Mouse (Mus musculus): ENCODE data around the gene Dlx3. TPM values are rescaled to one million over a fixed set of nuclear protein-coding genes. Genes with fewer than 3 reads are reported as not detected.

Gene Dlx3
- polyA plus RNA-seq, 1 experiment from 2014 or later: 17.7 TPM

GRCm38 (mm10) chr11:95133321-95133720, 13.4 kb downstream of the Dlx3 start:
- peaks cover 25% of the 10 kb centered on the region for H3K27me3 ChIP-seq
- no peak overlapping the region for H3K4me3 ChIP-seq
- H3K9ac ChIP-seq: no peak overlapping the region
- peaks cover 12% of the 10 kb centered on the region; the same call in 1 of the 2 replicates for H3K4me1 ChIP-seq
- H3K4me2 ChIP-seq: no peak overlapping the region
- H3K36me3 ChIP-seq: no peaks in the 10 kb centered on the region
- no peak overlapping the region for H3K27ac ChIP-seq
- ATAC-seq (ENCODE audit: insufficient number of reproducible peaks, low FRiP score, low TSS enrichment, low read depth): no peak
- WGBS: 62% methylated on average over 6 of the region's 6 CpGs
- H3K9me3 ChIP-seq: no peaks in the 10 kb centered on the region

- WGBS: 17% methylated on average over 6 of the region's 6 CpGs
- Histone ChIP-seq H3K27ac (no peak overlapping the region), H3K4me3 (no peak overlapping the region), H3K4me1 (peaks cover 15% of the 10 kb centered on the region), H3K9me3 (no peaks in the 10 kb centered on the region), H3K9ac (no peak overlapping the region), H3K36me3 (no peaks in the 10 kb centered on the region), H3K4me2 (no peak overlapping the region), H3K27me3 (peaks cover 59% of the 10 kb centered on the region)
- no peak for ATAC-seq (ENCODE audit: insufficient number of reproducible peaks, low FRiP score, low TSS enrichment, low read depth)
These were observed 17.4 kb downstream of the Dlx3 start for GRCm38 (mm10) chr11:95137281-95137680.

GRCm38 (mm10) chr11:95139871-95140270, 20.0 kb downstream of the Dlx3 start:
- WGBS: 64% methylated on average over 5 of the region's 5 CpGs

GRCm38 (mm10) chr11:95142258-95142657, 22.3 kb downstream of the Dlx3 start:
- Histone ChIP-seq H3K4me3 (peak overlapping the region; percentile 18; the same call in 1 of the 2 replicates), H3K9me3 (no peaks in the 10 kb centered on the region), H3K9ac (no peak overlapping the region), H3K27ac (no peak overlapping the region), H3K4me2 (no peak overlapping the region), H3K36me3 (no peaks in the 10 kb centered on the region), H3K4me1 (peaks cover 42% of the 10 kb centered on the region), H3K27me3 (peaks cover 99% of the 10 kb centered on the region)
- ATAC-seq (ENCODE audit: insufficient number of reproducible peaks, low FRiP score, low TSS enrichment, low read depth): no peak
- 21% methylated on average over 10 of the region's 10 CpGs for WGBS

More at GRCm38 (mm10) chr11:95139871-95140270, 20.0 kb downstream of the Dlx3 start:
- H3K27ac ChIP-seq: no peak overlapping the region
- H3K4me3 ChIP-seq: no peak overlapping the region
- H3K4me1 ChIP-seq: peaks cover 28% of the 10 kb centered on the region
- peaks cover 85% of the 10 kb centered on the region for H3K27me3 ChIP-seq
- H3K36me3 ChIP-seq: no peaks in the 10 kb centered on the region
- H3K9ac ChIP-seq: no peak overlapping the region
- no peak for ATAC-seq (ENCODE audit: insufficient number of reproducible peaks, low FRiP score, low TSS enrichment, low read depth)
- H3K4me2 ChIP-seq: no peak overlapping the region
- no peaks in the 10 kb centered on the region for H3K9me3 ChIP-seq

GRCm38 (mm10) chr11:95142980-95143575, 23.2 kb downstream of the Dlx3 start:
- ATAC-seq (ENCODE audit: insufficient number of reproducible peaks, low FRiP score, low TSS enrichment, low read depth): no peak
- H3K9ac ChIP-seq: no peak overlapping the region
- H3K4me3 ChIP-seq: peak overlapping the region; percentile 18

GRCm38 (mm10) chr11:95143663-95144062, 23.7 kb downstream of the Dlx3 start:
- 28% methylated on average over 4 of the region's 4 CpGs for WGBS
- Histone ChIP-seq H3K9ac (no peak overlapping the region), H3K9me3 (no peaks in the 10 kb centered on the region), H3K36me3 (no peaks in the 10 kb centered on the region), H3K27me3 (peaks cover 99% of the 10 kb centered on the region), H3K4me1 (peaks cover 39% of the 10 kb centered on the region), H3K4me2 (no peak overlapping the region), H3K27ac (no peak overlapping the region), H3K4me3 (no peak overlapping the region)
- ATAC-seq (ENCODE audit: insufficient number of reproducible peaks, low FRiP score, low TSS enrichment, low read depth): no peak

More at GRCm38 (mm10) chr11:95142980-95143575, 23.2 kb downstream of the Dlx3 start:
- no peak overlapping the region for H3K27ac ChIP-seq
- H3K4me1 ChIP-seq: peaks cover 40% of the 10 kb centered on the region
- 3% methylated on average over 39 of the region's 39 CpGs for WGBS
- no peaks in the 10 kb centered on the region for H3K36me3 ChIP-seq
- H3K27me3 ChIP-seq: peaks cover 99% of the 10 kb centered on the region
- peak overlapping the region; percentile 42 for H3K4me2 ChIP-seq
- no peaks in the 10 kb centered on the region for H3K9me3 ChIP-seq

GRCm38 (mm10) chr11:95144091-95144945, 24.4 kb downstream of the Dlx3 start:
- H3K9ac ChIP-seq: no peak overlapping the region
- WGBS: 19% methylated on average over 9 of the region's 9 CpGs
- peaks cover 39% of the 10 kb centered on the region for H3K4me1 ChIP-seq
- H3K27me3 ChIP-seq: peaks cover 99% of the 10 kb centered on the region
- no peaks in the 10 kb centered on the region for H3K9me3 ChIP-seq
- H3K4me3 ChIP-seq: peak overlapping the region; percentile 48
- H3K4me2 ChIP-seq: peak overlapping the region; percentile 83
- H3K36me3 ChIP-seq: no peaks in the 10 kb centered on the region
- no peak overlapping the region for H3K27ac ChIP-seq
- ATAC-seq (ENCODE audit: insufficient number of reproducible peaks, low FRiP score, low TSS enrichment, low read depth): no peak

- no peak for ATAC-seq (ENCODE audit: insufficient number of reproducible peaks, low FRiP score, low TSS enrichment, low read depth)
- Histone ChIP-seq H3K36me3 (no peaks in the 10 kb centered on the region), H3K27ac (0 out of 2 replicates have a peak overlapping the region, but pooled peaks have one; percentile 7), H3K9me3 (no peaks in the 10 kb centered on the region), H3K9ac (no peak overlapping the region), H3K4me3 (peak overlapping the region; percentile 48), H3K4me2 (peak overlapping the region; percentile 83), H3K4me1 (peaks cover 45% of the 10 kb centered on the region), H3K27me3 (peaks cover 99% of the 10 kb centered on the region)
- under 1% methylated on average over 34 of the region's 34 CpGs for WGBS
These were observed 25.1 kb downstream of the Dlx3 start for GRCm38 (mm10) chr11:95144946-95145483.

- Histone ChIP-seq H3K36me3 (no peaks in the 10 kb centered on the region), H3K9ac (peak within 1 kb of the TSS; percentile 38; the same call in 1 of the 2 replicates), H3K4me1 (peaks cover 54% of the 10 kb centered on the region), H3K9me3 (no peaks in the 10 kb centered on the region), H3K4me3 (peak within 1 kb of the TSS; percentile 48), H3K4me2 (peak within 1 kb of the TSS; percentile 83), H3K27me3 (peaks cover 99% of the 10 kb centered on the region), H3K27ac (0 out of 2 replicates have a peak within 1 kb of the TSS, but pooled peaks have one; percentile 7)
- no peak for ATAC-seq (ENCODE audit: insufficient number of reproducible peaks, low FRiP score, low TSS enrichment, low read depth)
- under 1% methylated on average over 48 of the region's 48 CpGs for WGBS
These were observed 26.0 kb downstream of the Dlx3 start, which contains the start of gene Dlx4 for GRCm38 (mm10) chr11:95145851-95146403. TSS of gene Dlx4 (minus strand) at chr11:95146263.

GRCm38 (mm10) chr11:95148754-95149153, 28.8 kb downstream of the Dlx3 start:
- 10% methylated on average over 9 of the region's 9 CpGs for WGBS
- Histone ChIP-seq H3K36me3 (no peaks in the 10 kb centered on the region), H3K4me2 (no peak overlapping the region), H3K27me3 (peaks cover 95% of the 10 kb centered on the region), H3K9ac (no peak overlapping the region), H3K9me3 (no peaks in the 10 kb centered on the region), H3K4me3 (no peak overlapping the region), H3K4me1 (peaks cover 43% of the 10 kb centered on the region), H3K27ac (no peak overlapping the region)
- ATAC-seq (ENCODE audit: insufficient number of reproducible peaks, low FRiP score, low TSS enrichment, low read depth): no peak

- H3K9ac ChIP-seq: no peak overlapping the region
- no peak overlapping the region for H3K27ac ChIP-seq
- peak overlapping the region; percentile 23; the same call in 1 of the 2 replicates for H3K4me3 ChIP-seq
- H3K36me3 ChIP-seq: no peaks in the 10 kb centered on the region
- 8% methylated on average over 27 of the region's 27 CpGs for WGBS
- H3K9me3 ChIP-seq: no peaks in the 10 kb centered on the region
- H3K27me3 ChIP-seq: peaks cover 86% of the 10 kb centered on the region
- no peak for ATAC-seq (ENCODE audit: insufficient number of reproducible peaks, low FRiP score, low TSS enrichment, low read depth)
- H3K4me2 ChIP-seq: peak overlapping the region; percentile 35
- peaks cover 42% of the 10 kb centered on the region for H3K4me1 ChIP-seq
These were observed 29.7 kb downstream of the Dlx3 start for GRCm38 (mm10) chr11:95149462-95150268.
